Mouse (Mus musculus) lung, adult 2 months (tissue): ENCODE results near the gene Capn15.

Source experiments
- CTCF ChIP-seq: fragments of 200-500 bp; IDR thresholded peaks from 2 replicates; pipeline ENCODE4 v1.5.1; 2011; ENCODE audit warnings: mild to moderate bottlenecking, low read length, control low read depth; ENCODE audit not compliant: insufficient read depth
- POLR2A ChIP-seq: fragments of 200-500 bp; IDR thresholded peaks from 2 replicates; pipeline ENCODE4 v1.6.1; 2011; ENCODE audit warnings: low read depth, mild to moderate bottlenecking, control low read depth, low read length, borderline replicate concordance; ENCODE audit errors: extremely low read depth

DNA sequence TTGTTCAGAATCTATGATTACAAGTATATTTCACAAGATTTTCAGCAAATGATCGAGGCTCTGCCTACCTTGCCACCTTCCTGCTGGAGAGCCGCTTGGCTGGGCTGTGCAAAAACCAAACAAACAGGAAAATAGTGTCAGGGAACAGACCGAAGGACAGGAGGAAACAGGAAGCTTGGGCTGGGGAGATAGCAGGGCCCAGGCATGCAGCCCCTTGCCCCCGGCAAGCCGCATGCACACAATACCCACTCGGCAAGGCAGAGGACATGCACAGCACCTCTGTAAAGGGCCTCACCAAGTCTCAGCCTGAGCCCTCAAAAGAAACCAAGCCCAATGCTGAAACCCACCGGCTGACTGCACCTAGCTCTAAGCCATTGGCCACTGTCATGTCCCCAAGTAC, 23.2 kb upstream of the Capn15 start:
- TF ChIP-seq CTCF (no peak), POLR2A (no peak)
